Mouse (Mus musculus) cerebellum, postnatal 4 days (tissue): ENCODE measurements around the gene Wdr77.
A peak's percentile ranks its signal among the peaks of the same experiment; 100 is the strongest.
"Not testable (repeated sequence)": the region's sequence is repeated elsewhere in the genome, so short reads cannot be mapped to it uniquely, and the experiment has no call there.

Experiments
- DNase-seq, 2 experiments: peaks; one replicate each; pipeline ENCODE4 v3.0.0; 2022; ENCODE audit warnings: low spot score in 2 of 2, mixed read lengths in 1 of 2

Wdr77 gene

DNA sequence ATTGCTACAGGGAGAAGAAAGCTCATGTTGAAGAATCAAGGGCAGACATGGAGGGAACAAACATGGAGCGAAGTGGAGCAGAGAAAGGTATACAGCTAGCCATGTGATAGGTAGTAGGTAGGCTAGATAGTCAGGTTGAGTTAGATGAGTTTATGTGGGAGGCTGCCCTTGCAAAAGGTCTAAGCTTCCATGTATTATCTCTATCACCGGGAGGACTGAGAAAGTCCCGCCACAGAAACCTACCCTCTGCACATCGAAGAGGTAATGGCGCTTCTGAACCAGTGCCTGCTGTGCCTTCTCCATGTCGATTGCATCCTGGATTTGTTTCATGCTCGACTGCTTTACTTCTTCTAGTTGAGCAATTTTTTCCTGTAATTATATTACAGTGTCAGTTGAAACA, 7.8 kb upstream of the Wdr77 start:
- DNase-seq: no peak

- no peak for DNase-seq
Measured at GRCm38 (mm10) chr3:105957235-105957634, 1.9 kb upstream of the Wdr77 start.

DNA sequence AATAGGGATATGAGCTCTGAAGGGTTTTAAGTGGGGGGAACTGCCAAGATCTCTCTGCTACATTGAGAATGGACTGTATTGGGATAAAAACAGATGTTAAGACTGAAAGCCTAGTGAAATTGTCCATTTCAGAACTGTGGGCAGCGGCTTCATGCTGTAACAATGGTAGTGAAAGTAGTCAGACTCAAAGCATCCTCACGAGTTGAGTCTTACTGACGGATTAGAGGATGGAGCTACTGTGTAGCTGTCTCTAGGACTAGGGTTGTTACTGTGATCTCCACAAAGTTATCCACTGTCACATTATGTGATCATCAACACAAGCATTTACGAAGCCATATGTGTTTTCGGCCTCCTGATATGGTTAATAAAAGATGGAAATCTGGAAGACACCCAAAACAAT, 965 bp upstream of the Wdr77 start:
- no peak for DNase-seq

GRCm38 (mm10) chr3:105959585-105959984, 416 bp downstream of the Wdr77 start:
- no peak for DNase-seq

- no peak for DNase-seq
Measured at GRCm38 (mm10) chr3:105959999-105960398, 830 bp downstream of the Wdr77 start, which contains the start of gene Atp5f1. Atp5f1 (minus strand) TSS chr3:105960099.

DNA sequence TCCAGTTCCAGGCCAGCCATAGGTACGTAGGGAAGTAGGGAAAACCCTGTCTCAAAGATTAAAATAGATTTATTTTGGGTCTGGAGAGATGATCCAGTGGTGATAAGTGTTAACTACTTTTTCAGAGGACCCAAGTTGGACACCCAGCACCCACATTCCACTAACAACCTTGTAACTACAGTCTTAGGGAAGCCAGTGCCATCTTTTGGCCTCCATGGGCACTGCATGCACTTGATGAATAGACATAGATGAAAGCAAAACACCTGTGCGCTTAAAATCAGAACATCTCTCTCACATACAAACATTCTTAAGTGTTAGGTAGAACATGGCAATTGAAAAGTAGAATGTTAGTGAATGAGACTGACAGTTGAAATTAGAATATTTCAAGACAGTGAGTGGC, 1.5 kb downstream of the Wdr77 start:
- no peak for DNase-seq

GRCm38 (mm10) chr3:105971831-105972446, 12.8 kb downstream of the Wdr77 start:
- DNase-seq: no peak

DNA sequence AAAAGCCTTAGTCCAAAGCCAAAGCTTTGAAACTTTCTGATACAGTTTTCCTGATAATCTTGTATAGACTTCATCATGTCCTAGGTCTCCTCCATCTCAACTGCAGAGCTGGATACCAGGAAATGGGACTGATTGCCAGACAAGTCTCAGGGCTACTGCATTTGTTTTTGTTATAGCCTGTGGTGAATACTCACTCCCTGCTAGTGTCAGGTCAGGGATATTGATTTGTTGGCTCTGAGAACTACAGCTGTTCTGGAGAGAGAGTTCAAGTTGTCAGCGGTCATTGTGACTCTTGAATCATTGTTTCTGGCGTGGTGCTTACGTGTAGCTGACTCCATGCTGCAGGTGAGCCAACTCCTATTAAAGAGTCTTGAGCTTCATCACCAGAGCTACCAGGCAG, 14.2 kb downstream of the Wdr77 start, which contains the start of gene Ovgp1:
Ovgp1 (plus strand) TSS at position 301 of the 400 bp plus-strand sequence.
- no peak for DNase-seq

DNA sequence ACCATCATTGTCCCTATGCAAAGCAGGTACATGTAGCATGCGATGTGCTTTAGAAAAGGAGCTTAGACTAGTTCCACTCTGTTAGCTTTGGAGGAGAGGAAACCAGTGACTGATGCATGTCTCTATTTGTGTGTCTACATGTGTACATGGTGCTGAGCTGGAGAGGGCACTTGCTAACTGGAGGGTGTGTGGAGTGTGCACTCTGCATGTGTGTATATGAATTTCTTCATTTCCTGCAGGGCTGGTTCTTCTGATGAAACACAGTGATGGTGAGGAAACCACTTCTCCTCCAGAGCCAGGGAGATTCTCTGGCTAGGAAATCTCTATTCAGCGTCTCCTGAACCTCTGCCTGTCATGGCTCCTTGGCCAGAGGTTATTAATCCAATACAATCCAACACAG, 15.0 kb downstream of the Wdr77 start:
- DNase-seq: no peak

DNA sequence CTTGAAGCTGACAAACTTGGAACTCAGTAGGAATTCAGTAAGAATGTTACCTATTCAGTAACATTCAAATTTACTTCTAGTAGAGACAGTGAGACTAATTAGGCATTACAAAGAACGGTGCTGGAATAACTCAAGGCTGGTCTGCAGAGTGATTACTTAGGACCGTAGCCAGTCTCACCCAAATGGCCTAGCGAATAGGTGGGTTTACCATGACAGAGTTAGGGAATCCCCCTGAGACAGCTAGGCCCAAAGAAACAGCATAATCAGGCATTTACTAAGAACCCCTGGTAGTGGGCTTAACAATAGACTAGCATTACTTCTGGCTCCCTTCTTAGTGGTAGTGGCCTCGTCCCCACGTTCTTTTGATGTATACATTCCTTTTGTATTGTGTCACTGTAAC, 30.4 kb downstream of the Wdr77 start:
- not testable (repeated sequence) for DNase-seq

DNA sequence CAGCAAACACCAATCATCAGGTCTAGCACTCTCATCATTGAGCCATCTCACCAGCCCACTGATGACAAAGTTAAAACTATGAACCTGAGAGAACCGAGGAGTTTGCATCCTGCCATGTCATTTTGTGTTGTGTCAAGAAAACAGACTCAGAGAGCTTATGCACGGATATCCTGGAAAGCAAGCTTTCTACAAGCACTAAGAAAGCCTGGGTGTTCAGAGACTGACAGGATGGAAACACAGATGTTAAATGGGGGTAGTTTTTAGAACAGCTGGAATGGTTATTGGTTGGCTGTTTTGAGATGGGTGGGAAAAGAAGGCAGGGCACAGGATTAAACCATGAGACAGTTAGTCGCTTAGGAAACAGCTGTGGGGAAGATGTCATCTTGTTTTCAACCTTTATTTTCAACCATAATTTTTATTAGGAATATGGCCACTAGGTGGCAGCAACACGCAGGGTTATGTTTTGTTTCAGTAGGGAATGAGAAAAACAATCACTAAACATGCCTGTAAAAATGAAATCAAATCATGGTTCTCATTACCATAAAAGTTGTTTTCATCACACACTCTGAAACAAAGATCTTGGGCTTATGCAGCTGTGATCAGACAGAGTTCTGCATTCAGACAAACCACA, 32.6 kb downstream of the Wdr77 start:
- DNase-seq: peak in 1 of 2 experiments; percentile 47

- DNase-seq: no peak
Measured at GRCm38 (mm10) chr3:105994730-105995129, 35.6 kb downstream of the Wdr77 start.

DNA sequence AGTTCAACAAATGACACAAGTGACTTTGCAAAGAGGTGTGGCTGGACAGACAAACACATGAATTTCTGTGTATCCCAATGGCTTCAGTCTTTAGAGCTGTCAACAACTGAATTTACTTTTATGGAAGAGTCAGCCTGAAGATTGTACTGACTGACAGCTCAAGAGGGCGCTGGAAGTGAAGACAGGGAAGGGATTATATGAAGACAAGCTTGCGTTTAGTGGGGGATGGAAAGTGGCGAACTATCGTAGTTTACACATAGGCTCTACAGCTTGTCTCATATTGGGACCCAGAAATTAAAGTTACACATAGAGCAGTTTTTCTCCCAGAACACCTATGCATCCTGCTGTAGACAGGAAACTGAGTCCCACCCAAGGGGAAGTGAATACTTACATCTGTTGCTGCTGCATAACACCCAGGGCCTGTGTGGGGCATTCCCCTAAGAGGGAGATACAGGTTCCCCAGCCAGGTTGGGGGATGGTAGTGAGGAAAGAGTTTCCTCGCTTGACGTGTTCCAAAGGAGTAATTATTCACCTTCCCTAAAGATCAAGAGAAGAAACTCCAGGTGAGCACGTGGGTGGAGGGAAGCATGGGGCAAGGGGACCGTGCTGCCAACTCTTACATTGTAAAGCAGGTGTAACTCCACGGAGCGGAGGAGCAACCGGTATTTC, 41.7 kb downstream of the Wdr77 start:
- no peak for DNase-seq

- DNase-seq: no peak
Measured at GRCm38 (mm10) chr3:106001416-106002370, 42.5 kb downstream of the Wdr77 start.

- not testable (repeated sequence) for DNase-seq
Measured at GRCm38 (mm10) chr3:106003360-106003759, 44.2 kb downstream of the Wdr77 start.

- no peak for DNase-seq
Measured at GRCm38 (mm10) chr3:106014546-106014945, 55.4 kb downstream of the Wdr77 start, which contains the start of gene Pifo. Pifo (minus strand) TSS chr3:106014646.
